Mouse (Mus musculus) layer of hippocampus, postnatal 10 days (tissue): ENCODE measurements at regions not wholly inside any gene's neighbourhood (a gene's known extent, or its start where the extent isn't known, plus 50 kb on each side); places are given as distances from the start of the nearest gene placed in this dataset.

Source experiments
- microRNA-seq, 2 experiments: library from miRNA; unstranded; fragments of <30 nt; microRNA quantifications; one replicate each; pipeline ENCODE4 v1.2.0; 2021

Small RNAs in the stretch of these regions (microRNA-seq; reads per million reads assigned to microRNA genes)
- 0 reads per million in 2 experiments for gene Gm24710
